Mouse (Mus musculus) liver, adult 2 months (tissue): ENCODE data around the gene Ddr2. TPM values are rescaled to one million over a fixed set of nuclear protein-coding genes. Genes with fewer than 3 reads are reported as not detected.

Experiments
- DNase-seq: peaks from one replicate; pipeline ENCODE4 v3.0.0-alpha.2; 2011; ENCODE audit warnings: low read depth, low spot score; ENCODE audit errors: extremely low read depth
- H3K27ac ChIP-seq: fragments of 200-500 bp; replicated peaks from 2 replicates; pipeline ENCODE4 v1.5.1; 2012; ENCODE audit warnings: low read depth, mild to moderate bottlenecking, control low read depth, inconsistent platforms, low read length; ENCODE audit not compliant: insufficient read depth
- H3K27me3 ChIP-seq: fragments of 200-500 bp; 2 replicates; pipeline ENCODE4 v1.6.1; 2012; ENCODE audit warnings: mild to moderate bottlenecking, moderate library complexity, low read length, inconsistent platforms; ENCODE audit not compliant: control insufficient read depth, insufficient read depth
- H3K36me3 ChIP-seq: fragments of 200-500 bp; 2 replicates; pipeline ENCODE4 v1.6.1; 2012; ENCODE audit warnings: low read length, inconsistent platforms; ENCODE audit not compliant: control insufficient read depth, insufficient read depth
- H3K4me1 ChIP-seq: fragments of 200-500 bp; 2 replicates; pipeline ENCODE4 v1.6.1; 2011; ENCODE audit warnings: low read length; ENCODE audit not compliant: control insufficient read depth, insufficient read depth
- H3K4me3 ChIP-seq: fragments of 200-500 bp; 2 replicates; pipeline ENCODE4 v1.5.1; 2011; ENCODE audit warnings: low read depth, mild to moderate bottlenecking, control low read depth, low read length, moderate library complexity; ENCODE audit not compliant: insufficient read depth
- H3K79me2 ChIP-seq: fragments of 200-500 bp; 2 replicates; pipeline ENCODE4 v1.6.1; 2012; ENCODE audit warnings: inconsistent platforms, mild to moderate bottlenecking, low read length, moderate library complexity; ENCODE audit not compliant: control insufficient read depth, insufficient read depth
- H3K9ac ChIP-seq: fragments of 200-500 bp; 2 replicates; pipeline ENCODE4 v1.6.1; 2012; ENCODE audit warnings: low read depth, mild to moderate bottlenecking, control low read depth, inconsistent platforms, low read length
- CTCF ChIP-seq: fragments of 200-500 bp; IDR thresholded peaks from 2 replicates; pipeline ENCODE4 v1.5.1; 2011; ENCODE audit warnings: low read depth, low read length, control low read depth
- POLR2A ChIP-seq: fragments of 200-500 bp; IDR thresholded peaks from 2 replicates; pipeline ENCODE4 v1.6.1; 2011; ENCODE audit warnings: low read length, control low read depth; ENCODE audit not compliant: insufficient read depth; ENCODE audit errors: extremely low read depth
- WGBS: fragments of 180-500 bp; shearing (Covaris S2); methylation state at CpG from one replicate; pipeline ENCODE4 v1.1.7; 2018; 5-methylcytosine and 5-hydroxymethylcytosine counted together
- polyA plus RNA-seq: library from polyadenylated mRNA; depleted of rRNA; stranded (reverse); fragments of >200 nt; gene quantifications from 2 replicates; pipeline ENCODE4 v1.2.3, GENCODE M21; 2012
- total RNA-seq: library from RNA; depleted of rRNA; stranded (reverse); fragments of >200 nt; gene quantifications from 2 replicates; pipeline ENCODE4 v1.2.3, GENCODE M21; 2014

The Ddr2 gene
- total and polyA plus RNA-seq, 2 experiments: 1.4 to 3.0 TPM

DNA sequence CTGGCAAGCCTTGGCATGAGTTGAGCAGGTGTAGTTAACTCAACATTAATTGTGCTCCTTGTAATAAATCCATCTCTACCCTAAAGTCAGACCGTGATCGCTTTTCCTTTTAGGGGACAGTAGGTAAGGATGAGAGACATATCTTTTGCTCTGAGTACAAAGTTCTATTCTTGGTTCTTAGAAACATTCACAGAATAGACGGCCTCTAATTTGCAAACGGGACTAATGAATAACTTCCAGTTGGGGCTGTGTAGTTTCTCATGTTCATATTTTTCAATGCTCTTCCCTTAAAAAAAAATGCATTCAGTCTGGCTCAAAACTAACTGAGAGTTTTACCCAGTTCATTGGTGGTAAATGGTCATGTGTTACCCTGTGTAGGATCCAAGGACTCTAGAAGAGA is 139.6 kb downstream of the Ddr2 start:
- Histone ChIP-seq H3K27ac (no peak overlapping the region), H3K4me3 (no peak overlapping the region), H3K36me3 (peaks cover 10% of the 10 kb centered on the region), H3K79me2 (peaks cover 3% of the 10 kb centered on the region; the same call in 1 of the 2 replicates), H3K4me1 (peaks cover 5% of the 10 kb centered on the region), H3K9ac (no peak overlapping the region), H3K27me3 (no peaks in the 10 kb centered on the region)
- TF ChIP-seq CTCF (no peak), POLR2A (no peak)
- DNase-seq: peak; percentile 17
- WGBS: 68% methylated on average over 4 of the region's 4 CpGs

DNA sequence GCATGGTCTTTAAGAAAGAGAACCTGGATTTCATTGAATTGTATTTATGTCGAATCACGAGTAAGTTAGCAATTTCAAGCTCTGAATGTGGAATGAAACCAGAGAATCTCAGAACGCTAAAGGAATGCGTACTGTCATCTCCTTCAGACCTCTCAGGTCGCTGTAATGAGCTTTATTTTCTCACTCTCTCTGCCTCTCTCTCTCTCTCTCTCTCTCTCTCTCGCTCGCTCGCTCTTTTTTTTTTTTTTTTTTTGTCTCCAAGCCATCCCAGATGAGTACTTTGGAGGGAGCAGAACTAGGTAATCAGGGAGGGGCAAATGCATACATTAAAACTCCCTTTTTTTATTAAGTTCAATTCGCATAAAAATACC is 141.1 kb downstream of the Ddr2 start:
- peak; percentile 15 for DNase-seq
- Histone ChIP-seq H3K4me1 (peaks cover 5% of the 10 kb centered on the region), H3K9ac (no peak overlapping the region; the same call in 1 of the 2 replicates), H3K4me3 (peak overlapping the region; percentile 62), H3K36me3 (peaks cover 22% of the 10 kb centered on the region), H3K27me3 (no peaks in the 10 kb centered on the region), H3K27ac (no peak overlapping the region), H3K79me2 (peaks cover 3% of the 10 kb centered on the region; the same call in 1 of the 2 replicates)
- under 1% methylated on average over 9 of the region's 9 CpGs for WGBS
- no peak for TF ChIP-seq CTCF
- TF ChIP-seq POLR2A: no peak

DNA sequence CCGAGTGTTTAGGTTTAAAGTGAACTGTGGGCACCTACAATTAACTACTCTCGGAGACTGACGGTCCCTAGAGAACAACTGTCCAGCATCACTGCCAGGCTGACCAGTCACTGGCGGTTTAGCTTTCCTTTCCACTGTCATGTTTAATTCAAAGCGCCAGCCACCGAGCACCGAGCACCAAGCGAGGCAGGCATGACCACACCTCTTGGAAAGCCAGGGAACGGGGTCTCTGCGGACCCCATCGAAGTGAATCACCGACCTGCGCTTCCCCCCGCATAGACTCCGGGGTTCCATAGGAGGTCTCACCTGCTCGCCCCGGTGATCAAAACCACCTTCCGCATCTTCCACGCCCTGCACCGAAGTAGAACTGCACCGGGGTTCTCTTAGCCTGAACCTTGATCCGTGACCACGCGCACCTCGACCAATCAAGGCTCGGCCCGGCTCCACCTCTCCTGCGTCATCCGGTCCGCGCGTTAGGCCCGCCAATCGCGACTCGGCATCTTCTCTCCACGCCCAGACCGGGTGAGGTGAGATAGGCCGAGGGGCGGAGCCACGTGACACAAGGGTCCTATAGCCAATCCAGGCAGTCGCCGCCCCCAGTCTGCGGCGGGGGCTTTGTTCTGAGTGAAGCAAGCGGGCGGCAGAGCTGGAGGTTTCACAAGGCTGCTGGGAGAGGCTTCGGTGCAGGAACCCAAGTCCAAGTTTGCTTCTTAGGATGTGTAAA is 141.6 kb downstream of the Ddr2 start, which contains the start of gene Hsd17b7:
Gene Hsd17b7, minus strand, starts transcription at position 450 of the 724 bp plus-strand sequence.
- peak within 1 kb of the TSS; percentile 77 for H3K27ac ChIP-seq
- peak; percentile 67; the same call in 1 of the 2 replicates for TF ChIP-seq POLR2A
- no peak for TF ChIP-seq CTCF
- H3K4me1 ChIP-seq: peaks cover 5% of the 10 kb centered on the region
- peak within 1 kb of the TSS; percentile 85 for H3K4me3 ChIP-seq
- DNase-seq: peak; percentile 94
- H3K79me2 ChIP-seq: peaks cover 3% of the 10 kb centered on the region; the same call in 1 of the 2 replicates
- no peaks in the 10 kb centered on the region for H3K27me3 ChIP-seq
- peaks cover 27% of the 10 kb centered on the region for H3K36me3 ChIP-seq
- WGBS: under 1% methylated on average over 48 of the region's 48 CpGs
- H3K9ac ChIP-seq: peak within 1 kb of the TSS; percentile 67

DNA sequence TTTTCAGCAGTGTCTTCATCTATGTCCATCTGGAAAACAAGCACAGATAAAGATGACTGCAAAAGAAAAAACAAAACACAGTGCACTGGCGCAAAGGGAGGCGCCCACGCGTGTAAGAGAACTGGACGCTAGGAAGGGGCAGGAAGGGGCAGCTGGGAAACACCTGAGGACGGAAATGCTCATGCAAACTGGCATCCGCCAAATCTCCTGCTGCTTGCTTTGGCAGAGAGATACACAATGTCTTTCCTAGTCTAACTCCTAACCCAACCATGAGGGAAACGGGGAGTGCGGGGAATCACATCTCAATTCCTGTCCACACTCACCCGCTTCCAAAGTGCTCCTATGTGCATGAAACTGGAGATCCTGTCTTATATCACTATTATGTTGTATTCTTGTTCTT is 157.5 kb downstream of the Ddr2 start:
- Histone ChIP-seq H3K4me1 (no peaks in the 10 kb centered on the region), H3K9ac (no peak overlapping the region), H3K4me3 (no peak overlapping the region), H3K79me2 (no peaks in the 10 kb centered on the region), H3K27ac (no peak overlapping the region), H3K27me3 (no peaks in the 10 kb centered on the region), H3K36me3 (peaks cover 62% of the 10 kb centered on the region)
- no peak for TF ChIP-seq CTCF
- 97% methylated on average over 10 of the region's 10 CpGs for WGBS
- DNase-seq: no peak

DNA sequence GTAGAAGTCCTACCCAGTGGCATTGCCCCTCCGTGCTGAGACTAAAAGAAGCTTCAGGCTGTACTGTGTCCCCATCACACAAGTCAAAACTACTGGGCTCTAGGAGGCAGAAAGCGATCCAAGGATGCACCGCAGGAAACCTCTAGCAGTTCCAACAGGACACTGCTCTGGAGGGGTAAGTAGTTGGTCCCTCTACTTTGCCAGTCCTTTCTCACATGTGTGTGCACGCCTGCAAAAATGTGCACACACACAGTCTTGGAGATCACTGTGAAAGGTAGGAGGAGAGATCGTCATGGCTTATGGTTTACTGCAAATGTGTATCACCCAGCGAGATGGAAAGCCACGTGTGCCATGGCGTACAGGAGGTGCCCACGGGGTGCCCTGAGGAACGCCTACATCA is 157.9 kb downstream of the Ddr2 start:
- TF ChIP-seq CTCF (no peak), POLR2A (no peak)
- H3K79me2 ChIP-seq: no peaks in the 10 kb centered on the region
- H3K4me1 ChIP-seq: no peaks in the 10 kb centered on the region
- peaks cover 58% of the 10 kb centered on the region for H3K36me3 ChIP-seq
- H3K27ac ChIP-seq: no peak overlapping the region
- DNase-seq: no peak
- no peaks in the 10 kb centered on the region for H3K27me3 ChIP-seq
- H3K4me3 ChIP-seq: no peak overlapping the region
- no peak overlapping the region for H3K9ac ChIP-seq
- WGBS: 97% methylated on average over 10 of the region's 10 CpGs

DNA sequence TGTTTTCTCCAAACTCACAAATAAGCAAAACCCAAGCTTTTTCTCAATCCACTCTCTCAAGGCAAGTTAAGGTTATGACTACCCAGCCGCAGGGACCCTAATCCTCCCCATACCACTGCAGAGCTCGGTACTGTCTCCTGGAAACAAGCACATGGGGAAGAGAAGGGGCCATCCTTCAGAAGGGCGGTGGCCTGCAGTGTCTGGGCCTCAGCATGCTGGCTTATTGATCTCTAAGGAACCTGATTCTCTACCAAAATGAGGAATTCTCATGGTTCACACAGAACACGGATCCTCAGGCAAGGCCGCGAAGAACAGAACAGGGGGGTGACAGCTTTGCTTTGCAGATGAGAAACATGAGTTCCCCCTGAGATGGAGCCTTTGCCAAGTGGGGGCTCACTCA is 159.0 kb downstream of the Ddr2 start:
- Histone ChIP-seq H3K27ac (no peak overlapping the region), H3K79me2 (no peaks in the 10 kb centered on the region), H3K36me3 (peaks cover 51% of the 10 kb centered on the region), H3K4me1 (no peaks in the 10 kb centered on the region), H3K9ac (no peak overlapping the region), H3K27me3 (no peaks in the 10 kb centered on the region), H3K4me3 (no peak overlapping the region)
- 93% methylated on average over 6 of the region's 6 CpGs for WGBS
- TF ChIP-seq POLR2A (no peak), CTCF (no peak)
- no peak for DNase-seq
